Mouse (Mus musculus): ENCODE data around the gene P2ry10b. TPM values are rescaled to one million over a fixed set of nuclear protein-coding genes. Genes with fewer than 3 reads are reported as not detected.

Gene P2ry10b
- 6.4 TPM for polyA plus RNA-seq (2017; shearing (Covaris generic))

GRCm38 (mm10) chrX:107148681-107149080 is at the start of gene P2ry10b:
Gene P2ry10b, plus strand, starts transcription at chrX:107148927.

Other genes with a start within 250 kb of the P2ry10b start
- gene Lpar4, start 228.3 kb upstream of the P2ry10b start, polyA plus RNA-seq (2017; shearing (Covaris generic)): not detected
- 90.1 TPM for gene P2ry10, start 60.4 kb upstream of the P2ry10b start, polyA plus RNA-seq (2017; shearing (Covaris generic))
- 98.1 TPM for gene Gpr174, start 107.0 kb downstream of the P2ry10b start, polyA plus RNA-seq (2017; shearing (Covaris generic))

Data from inflammation-experienced regulatory T-cells, adult 16 weeks (primary cell).